Mouse (Mus musculus) cerebellum, postnatal 10 days (tissue): Measurements from ENCODE around the gene Btk.
"Not testable (repeated sequence)": the region's sequence is repeated elsewhere in the genome, so short reads cannot be mapped to it uniquely, and the experiment has no call there.

Experiments used
- DNase-seq, 2 experiments: peaks; one replicate each; pipeline ENCODE4 v3.0.0; 2021; ENCODE audit warnings: mixed read lengths in 2 of 2

The Btk gene

GRCm38 (mm10) chrX:134580528-134581305 lies 2.7 kb downstream of the Btk start:
- no peak for DNase-seq

GRCm38 (mm10) chrX:134577896-134578295 lies 5.5 kb downstream of the Btk start:
- no peak for DNase-seq

- DNase-seq = no peak
Measured at GRCm38 (mm10) chrX:134566536-134567222, 16.7 kb downstream of the Btk start.

- DNase-seq = no peak
Measured at GRCm38 (mm10) chrX:134564326-134564725, 19.0 kb downstream of the Btk start.

GRCm38 (mm10) chrX:134554425-134554824 lies 28.9 kb downstream of the Btk start:
- DNase-seq = no peak

DNA sequence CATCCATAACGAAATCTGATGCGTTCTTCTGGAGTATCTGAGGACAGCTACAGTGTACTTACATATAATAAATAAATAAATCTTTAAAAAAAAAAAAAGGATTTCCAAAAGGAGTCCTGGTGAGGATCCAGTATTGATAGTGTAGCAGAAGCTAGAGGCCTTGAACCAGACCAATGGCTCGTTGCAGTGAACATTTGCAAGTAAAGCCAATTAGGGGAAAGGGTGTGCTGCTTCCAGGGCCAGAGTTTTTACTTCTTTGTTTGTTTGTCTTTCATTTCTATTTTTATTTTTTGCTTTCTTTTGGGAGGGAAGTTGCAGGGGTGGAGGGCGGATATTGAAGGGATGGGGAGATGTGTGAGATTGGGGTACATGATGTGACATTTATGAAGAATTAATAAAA lies 30.0 kb downstream of the Btk start:
- DNase-seq = no peak

DNA sequence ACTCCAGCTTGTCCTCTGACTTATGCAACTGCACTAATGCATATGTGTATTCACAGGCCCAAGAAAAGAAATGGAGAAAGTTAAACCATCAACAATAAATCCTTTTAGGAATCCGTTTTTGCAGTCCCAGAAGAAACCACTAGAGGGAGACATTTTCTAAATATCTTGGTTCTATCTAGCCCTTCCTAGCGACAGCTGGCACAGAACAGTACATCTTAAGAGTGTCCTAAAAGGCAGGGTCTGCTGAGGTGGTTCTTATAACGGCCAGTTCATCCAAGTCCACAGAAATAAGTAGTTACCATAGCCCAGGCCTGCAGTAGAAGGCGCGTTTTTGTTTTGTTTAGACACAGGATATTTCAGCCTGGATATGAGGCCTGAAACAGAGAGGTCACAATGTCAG lies 32.5 kb downstream of the Btk start:
- peak; percentile 60 to 77 for DNase-seq

GRCm38 (mm10) chrX:134547330-134547729 lies 36.0 kb downstream of the Btk start:
- no peak for DNase-seq

GRCm38 (mm10) chrX:134541955-134542308 lies 41.4 kb downstream of the Btk start:
- DNase-seq = no peak

DNA sequence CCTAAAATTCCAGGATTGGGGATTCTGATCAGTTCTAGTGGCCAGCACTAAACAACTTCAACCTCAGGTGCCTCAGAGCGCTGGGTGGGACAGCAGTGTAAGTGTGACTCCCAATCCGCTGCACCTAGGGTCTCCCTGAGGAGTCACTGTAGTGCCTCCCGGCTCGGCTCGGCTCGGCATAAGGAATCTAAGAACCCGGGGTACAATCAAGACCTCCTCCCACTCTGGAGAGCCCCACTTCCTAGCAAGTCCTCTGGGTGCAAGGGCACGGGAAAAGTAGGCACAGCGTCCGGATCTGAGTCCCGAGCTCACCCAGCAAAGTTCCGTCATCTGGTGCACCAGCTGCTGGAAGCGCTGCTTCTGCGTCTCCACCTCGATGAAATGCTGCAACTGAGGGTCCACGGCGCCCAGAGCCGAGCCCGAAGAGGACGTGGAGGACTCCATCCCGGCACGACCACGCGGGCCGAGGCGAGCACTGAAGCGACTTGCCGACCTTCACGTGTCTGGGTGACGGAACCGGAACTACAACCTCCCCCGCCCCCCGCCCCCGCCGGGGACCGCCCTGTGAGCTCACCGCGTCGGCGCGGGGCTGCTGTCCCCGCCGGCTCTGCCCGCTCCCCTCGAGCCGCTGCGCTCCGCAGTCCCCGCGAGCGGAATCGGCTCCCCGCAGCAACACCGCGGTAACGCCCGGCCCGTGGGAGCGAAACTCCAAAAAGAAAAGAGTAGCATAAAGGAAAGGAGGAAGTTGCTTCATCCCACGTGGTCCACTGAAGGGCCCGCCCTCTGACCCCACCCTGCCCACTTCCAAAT lies 42.0 kb downstream of the Btk start, which contains the start of gene Timm8a1:
TSS of gene Timm8a1 (minus strand) at position 721 of the 810 bp plus-strand sequence.
- peak; percentile 70 to 76 for DNase-seq

- peak; percentile 6 to 12 for DNase-seq
Measured at GRCm38 (mm10) chrX:134540414-134541135, 42.8 kb downstream of the Btk start.

GRCm38 (mm10) chrX:134539795-134540194 lies 43.6 kb downstream of the Btk start:
- not testable (repeated sequence) for DNase-seq

DNA sequence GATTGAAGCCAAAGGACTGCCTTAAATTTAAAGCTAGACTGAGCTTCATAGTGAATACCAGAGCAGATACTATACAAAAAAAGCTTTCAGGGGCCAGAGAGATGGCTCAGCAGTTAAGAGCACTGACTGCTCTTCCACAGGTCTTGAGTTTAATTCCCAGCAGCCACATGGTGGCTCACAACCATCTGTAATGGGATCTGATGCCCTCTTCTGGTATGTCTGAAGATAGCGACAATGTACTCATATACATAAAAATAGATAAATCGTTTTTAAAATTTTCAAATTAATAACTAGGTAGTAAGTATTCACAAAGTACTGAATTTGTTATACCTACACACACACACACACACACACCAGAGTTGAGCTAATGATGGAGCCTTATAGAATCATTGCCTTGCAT lies 50.0 kb downstream of the Btk start:
- DNase-seq = no peak

GRCm38 (mm10) chrX:134525260-134525659 lies 58.1 kb downstream of the Btk start:
- DNase-seq = no peak

- DNase-seq = no peak
Measured at GRCm38 (mm10) chrX:134523772-134524171, 59.6 kb downstream of the Btk start.

DNA sequence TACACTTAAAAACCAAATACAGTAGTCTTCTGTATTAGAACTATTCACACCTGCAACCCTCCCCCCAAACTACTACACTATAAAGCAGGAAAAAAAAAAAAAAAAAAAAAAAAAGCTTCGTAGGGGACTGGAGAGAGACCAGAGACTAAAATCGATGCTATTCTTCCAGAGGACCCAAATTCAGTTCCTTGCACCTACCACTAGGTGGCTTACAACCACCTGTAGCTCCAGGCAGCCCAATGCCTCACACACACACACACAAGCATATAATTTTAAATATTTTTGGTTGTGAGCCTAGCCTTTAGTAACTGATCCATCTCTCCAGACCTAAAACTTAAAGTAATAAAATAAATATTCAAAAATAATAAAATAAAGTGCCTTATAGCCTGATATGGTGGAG lies 73.9 kb downstream of the Btk start:
- peak; percentile 22 to 27 for DNase-seq

- DNase-seq = no peak
Measured at GRCm38 (mm10) chrX:134507977-134508376, 75.4 kb downstream of the Btk start.

DNA sequence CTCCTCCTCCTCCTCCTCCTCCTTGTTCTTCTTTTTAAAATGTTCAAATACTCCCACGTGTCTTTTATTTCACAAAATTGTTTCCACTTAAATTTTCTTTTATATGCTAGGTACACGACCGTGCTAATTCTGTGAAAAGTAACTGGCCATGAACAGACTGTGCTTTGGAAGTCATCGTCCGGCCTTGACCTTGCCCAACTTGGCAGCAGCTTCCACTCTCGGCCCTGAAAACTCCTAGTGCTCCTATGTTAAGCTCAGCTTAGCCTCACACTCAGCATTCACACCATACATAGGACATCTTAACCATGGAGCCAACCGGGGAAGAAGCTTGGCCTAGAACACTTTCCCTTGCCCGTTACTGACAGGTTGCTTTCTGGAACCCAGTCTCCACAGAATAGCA lies 82.7 kb downstream of the Btk start:
- no peak for DNase-seq
